Mouse (Mus musculus) T-helper 17 cell (primary cell): ENCODE data around the gene Gm4756.

Source experiments
- in situ Hi-C, 2 experiments: fragments of 300-600 bp; cut with MboI, MseI; formaldehyde crosslinking; loops; 1 replicate in 1 of 2; 2 replicates in 1 of 2; pipeline ENCODE4 v1.15.1; 2025; ENCODE audit warnings: high pct_unique_total_duplicates in 2 of 2

Gm4756 gene

GRCm38 (mm10) chr12:72533986-72534385, 115.5 kb downstream of the Gm4756 start:
- in situ Hi-C loops, result loop anchor here (5.0 to 10.0 kb wide), 3 partner anchors 128 to 1559 kb away; partner anchors contain the start of genes Dhrs7 (in 1 of the 2), Jkamp (in 1 of the 2), L3hypdh (in 1 of the 2) and Psma3 (in 1 of the 2)

DNA sequence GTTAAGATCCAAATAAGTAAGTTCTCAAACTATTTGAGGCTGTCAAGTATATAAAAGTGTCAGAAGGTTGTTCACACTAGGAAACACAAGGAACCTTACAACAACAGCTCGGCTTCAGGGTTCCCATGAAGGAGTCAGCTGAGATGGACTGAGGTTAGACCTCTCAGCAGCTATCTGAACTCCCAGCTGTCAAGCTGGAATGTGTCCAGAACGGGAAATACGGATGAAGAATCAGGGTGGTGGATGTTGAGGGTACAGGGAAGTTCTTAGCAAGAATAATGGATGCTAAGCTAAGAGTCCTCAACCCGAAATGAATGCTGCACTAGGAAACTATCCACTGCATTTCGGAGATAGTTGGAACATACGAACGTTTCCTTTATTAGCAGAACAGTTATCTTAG, 117.2 kb downstream of the Gm4756 start:
- in situ Hi-C loops, result loop anchor here (5.0 to 10.0 kb wide), 3 partner anchors 130 to 1558 kb away; partner anchors contain the start of genes Dhrs7 (in 1 of the 2), Jkamp (in 1 of the 2), L3hypdh (in 1 of the 2) and Psma3 (in 1 of the 2)
